Mouse (Mus musculus) 3134 (cell line): ENCODE measurements around the gene Spire2.

Source experiments
- DNase-seq: peaks from one replicate; pipeline ENCODE4 v3.0.0-alpha.2; 2011; ENCODE audit warnings: low spot score; ENCODE audit not compliant: insufficient read length; ENCODE audit errors: extremely low read depth

Spire2 gene

GRCm38 (mm10) chr8:123333091-123333587 lies 626 bp downstream of the Spire2 start:
- peak; percentile 38 for DNase-seq

- DNase-seq = no peak
These were observed 1.4 kb downstream of the Spire2 start for GRCm38 (mm10) chr8:123333864-123334263.

DNA sequence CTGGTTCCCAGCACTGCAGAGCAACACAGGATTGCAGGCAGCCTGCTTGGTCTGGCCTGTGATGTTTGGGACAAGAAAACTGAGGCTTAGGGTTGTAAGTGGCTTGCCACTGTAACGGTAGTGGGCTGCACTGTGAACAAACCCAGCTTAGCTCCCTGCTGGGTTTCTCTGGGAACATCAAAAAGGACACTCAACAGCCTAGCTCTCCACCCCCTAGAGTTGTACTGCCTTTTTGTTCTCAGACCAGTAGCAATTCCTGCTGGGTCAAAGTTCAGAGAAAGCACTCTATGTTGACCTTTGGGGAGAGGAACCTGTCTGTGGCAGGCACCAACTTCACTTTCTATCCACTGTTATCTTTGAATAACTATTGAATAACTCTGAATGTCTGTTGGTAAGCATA lies 2.0 kb downstream of the Spire2 start:
- no peak for DNase-seq

DNA sequence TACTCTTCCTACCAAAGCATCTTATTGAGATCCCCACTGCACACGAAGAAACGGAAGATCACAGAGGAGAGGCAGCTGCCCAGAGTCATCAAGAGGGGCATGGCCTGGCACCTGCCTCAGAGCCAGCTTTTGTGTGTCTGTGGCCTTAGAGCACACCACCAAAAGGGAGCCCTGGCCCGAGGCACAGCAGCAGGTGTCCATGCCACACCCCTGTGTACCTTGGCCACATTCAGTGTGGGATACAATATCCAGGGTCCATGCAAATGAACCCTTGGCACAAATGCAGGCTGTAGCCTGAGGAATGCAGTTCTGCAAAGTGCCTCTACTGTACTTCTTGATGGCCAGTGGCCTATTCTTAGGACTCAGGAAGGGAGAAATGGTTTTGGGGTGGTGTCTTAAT lies 5.0 kb downstream of the Spire2 start:
- no peak for DNase-seq

- no peak for DNase-seq
These were observed 7.6 kb downstream of the Spire2 start for GRCm38 (mm10) chr8:123340071-123340470.

- DNase-seq = no peak
These were observed 8.8 kb downstream of the Spire2 start for GRCm38 (mm10) chr8:123341040-123342015.

DNA sequence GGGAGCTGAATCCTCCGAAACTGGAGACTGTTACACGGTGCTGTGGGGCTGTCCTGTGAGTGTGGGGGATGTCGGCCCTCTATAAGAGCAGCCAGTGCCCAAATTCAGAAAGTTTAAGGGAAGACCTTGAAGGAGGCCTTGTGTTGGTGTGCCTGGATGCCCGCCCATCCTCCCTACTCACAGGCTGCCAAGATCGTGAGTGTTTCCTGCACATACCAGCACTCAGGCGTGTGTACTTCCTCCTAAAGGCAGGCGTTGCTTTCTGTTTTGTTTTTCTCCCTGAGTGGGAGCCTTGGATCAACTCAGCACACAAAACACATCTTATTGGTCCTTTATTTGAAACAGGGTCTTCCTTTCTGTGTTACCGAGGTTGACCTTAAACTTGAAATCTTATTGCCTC lies 9.7 kb downstream of the Spire2 start:
- DNase-seq = no peak

GRCm38 (mm10) chr8:123342911-123343310 lies 10.4 kb downstream of the Spire2 start:
- DNase-seq = no peak

DNA sequence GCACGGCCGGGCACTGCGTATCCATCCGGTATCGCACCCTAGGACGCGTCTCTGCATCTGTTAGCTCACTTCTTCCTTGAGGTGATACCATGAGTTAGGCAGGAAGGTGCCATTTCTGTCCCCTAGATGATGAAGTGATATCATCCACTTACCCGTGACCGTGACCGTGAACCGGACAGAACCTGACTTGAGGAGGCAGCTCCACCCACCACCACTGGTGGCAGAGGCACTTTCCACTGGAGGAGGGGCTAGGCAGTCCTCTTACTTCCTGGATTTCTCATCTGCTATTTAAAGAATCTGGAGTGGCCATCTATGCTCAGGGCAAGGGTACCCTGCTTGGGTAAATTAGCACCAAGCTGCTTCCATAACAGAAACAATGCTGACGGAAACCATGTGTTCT lies 10.9 kb downstream of the Spire2 start:
- DNase-seq = no peak

- DNase-seq = peak; percentile 47
These were observed 12.6 kb downstream of the Spire2 start for GRCm38 (mm10) chr8:123345135-123345534.

- DNase-seq = peak; percentile 40
These were observed 13.3 kb downstream of the Spire2 start for GRCm38 (mm10) chr8:123345856-123346255.

DNA sequence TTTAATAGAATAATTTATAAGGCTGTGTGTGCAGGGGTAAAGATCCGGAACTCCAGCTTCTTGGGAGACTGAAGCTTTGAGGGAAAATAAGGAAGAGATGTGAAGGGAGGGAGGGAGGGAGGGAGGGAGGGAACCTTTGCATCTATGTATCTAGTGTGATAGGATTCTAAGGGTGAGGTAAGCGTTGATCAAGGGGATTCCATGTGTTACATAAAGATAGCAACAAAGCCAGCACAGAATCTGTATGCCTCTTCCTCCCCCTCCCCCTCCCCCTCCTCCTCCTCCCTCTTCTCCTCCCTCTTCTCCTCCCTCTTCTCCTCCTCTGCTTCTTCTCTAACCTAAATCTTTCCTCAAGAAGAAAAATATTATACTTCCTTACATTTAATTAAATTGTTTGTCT lies 14.8 kb downstream of the Spire2 start:
- DNase-seq = no peak

GRCm38 (mm10) chr8:123348237-123348843 lies 15.8 kb downstream of the Spire2 start:
- DNase-seq = no peak

GRCm38 (mm10) chr8:123349073-123349472 lies 16.6 kb downstream of the Spire2 start:
- DNase-seq = no peak

DNA sequence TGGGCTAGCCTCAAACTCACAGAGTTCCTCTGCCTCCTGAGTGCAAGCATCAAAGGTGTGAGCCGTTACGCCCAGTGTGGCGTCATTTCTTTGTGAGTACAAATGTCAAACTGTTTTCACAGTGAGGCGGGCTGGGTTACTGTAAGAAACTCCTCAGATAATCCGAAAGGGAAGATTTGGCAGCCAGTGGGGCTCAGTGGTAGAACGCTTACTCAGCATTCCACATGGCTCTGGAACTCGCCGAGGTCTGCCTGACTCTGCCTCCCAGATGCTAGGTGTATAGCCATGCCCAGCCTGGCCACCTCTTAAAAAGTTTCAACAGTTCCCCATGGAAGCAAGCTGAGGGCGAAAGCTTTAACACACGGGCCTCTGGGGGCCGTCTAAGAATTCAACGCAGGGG lies 19.6 kb downstream of the Spire2 start:
- no peak for DNase-seq

- DNase-seq = peak; percentile 34
These were observed 20.3 kb downstream of the Spire2 start for GRCm38 (mm10) chr8:123352786-123353185.

DNA sequence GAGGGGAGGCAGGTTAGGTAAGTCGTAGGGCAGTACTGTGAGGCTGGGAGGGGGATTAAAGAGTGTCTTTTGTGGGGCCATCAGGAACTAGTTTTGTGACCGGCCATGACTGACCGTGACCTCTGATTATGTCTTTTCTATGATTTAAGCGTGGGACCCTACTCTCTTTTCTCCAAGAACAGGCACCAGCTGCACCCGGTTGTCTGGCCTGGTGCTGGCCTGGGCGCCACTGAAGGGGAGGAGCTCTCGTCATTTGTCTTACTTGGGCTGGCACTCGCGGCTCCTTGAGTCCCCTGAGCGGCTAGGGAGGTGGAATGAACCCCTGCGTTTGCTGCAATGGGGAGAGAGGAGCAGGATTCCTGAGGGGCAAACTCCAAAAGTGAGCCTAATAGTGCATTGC lies 20.7 kb downstream of the Spire2 start:
- no peak for DNase-seq

DNA sequence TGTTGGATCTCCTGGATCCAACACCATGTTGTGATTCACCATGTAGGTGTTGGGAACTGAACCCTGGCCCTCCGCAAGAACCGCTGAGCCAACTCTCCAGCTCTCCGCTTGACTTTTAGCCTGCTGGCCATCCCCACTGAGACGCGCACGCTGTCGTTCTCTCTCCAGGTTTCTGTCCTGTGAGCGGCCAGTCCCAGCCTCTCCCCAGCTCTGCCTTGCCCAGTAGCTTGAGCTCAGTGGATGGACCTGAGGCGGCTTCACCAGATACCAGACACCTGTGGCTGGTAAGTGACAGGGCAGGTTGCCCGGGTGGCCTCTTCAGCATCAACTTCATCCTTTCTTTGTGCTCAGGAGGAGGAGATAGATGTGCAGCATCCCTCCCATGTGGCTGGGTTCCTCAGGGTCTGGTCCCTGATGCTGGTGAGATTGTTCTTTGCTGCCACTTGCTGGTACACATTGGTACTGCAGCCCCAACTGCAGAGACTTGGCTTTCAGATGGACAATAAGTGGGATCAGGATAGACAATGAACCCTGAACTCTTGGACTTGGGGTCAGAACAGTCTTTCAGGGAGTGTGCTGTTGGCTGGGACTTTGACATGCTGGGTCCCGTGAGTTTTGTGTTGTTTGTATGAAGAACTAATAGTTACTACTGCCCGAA lies 28.7 kb downstream of the Spire2 start:
- DNase-seq = peak; percentile 33

GRCm38 (mm10) chr8:123373403-123374238 lies 41.1 kb downstream of the Spire2 start, which contains the start of gene Tcf25:
Tcf25 (plus strand) TSS chr8:123373753.
- DNase-seq = peak; percentile 97

DNA sequence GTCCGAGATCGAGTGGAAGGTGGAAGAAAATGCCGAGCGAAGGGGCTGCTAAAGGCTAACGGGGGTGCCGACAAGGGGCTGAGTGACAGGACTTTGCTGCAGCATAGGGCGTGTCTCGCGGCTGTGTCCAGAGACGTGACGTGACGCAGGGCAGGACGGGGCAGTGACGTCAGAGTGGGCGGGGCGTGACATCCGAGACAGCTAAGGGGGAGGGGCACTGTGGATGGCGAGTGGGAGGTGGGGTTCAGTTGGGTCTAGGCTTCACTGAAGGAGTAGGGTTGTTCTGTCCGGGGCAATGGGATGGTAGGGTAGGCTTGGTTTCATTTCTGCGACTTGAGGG lies 41.7 kb downstream of the Spire2 start:
- DNase-seq = peak; percentile 91
